Mouse (Mus musculus) cerebellum, adult 2 months (tissue): Measurements from ENCODE around the gene Slc35e3.

Source experiments
- CTCF ChIP-seq: fragments of 200-500 bp; IDR thresholded peaks from 2 replicates; pipeline ENCODE4 v1.5.1; 2011; ENCODE audit warnings: low read depth, mild to moderate bottlenecking, control low read depth, low read length, moderate library complexity, borderline replicate concordance; ENCODE audit not compliant: insufficient read depth
- POLR2A ChIP-seq: fragments of 200-500 bp; IDR thresholded peaks from 2 replicates; pipeline ENCODE4 v1.6.1; 2011; ENCODE audit warnings: low read length, control low read depth, borderline replicate concordance; ENCODE audit not compliant: insufficient read depth

DNA sequence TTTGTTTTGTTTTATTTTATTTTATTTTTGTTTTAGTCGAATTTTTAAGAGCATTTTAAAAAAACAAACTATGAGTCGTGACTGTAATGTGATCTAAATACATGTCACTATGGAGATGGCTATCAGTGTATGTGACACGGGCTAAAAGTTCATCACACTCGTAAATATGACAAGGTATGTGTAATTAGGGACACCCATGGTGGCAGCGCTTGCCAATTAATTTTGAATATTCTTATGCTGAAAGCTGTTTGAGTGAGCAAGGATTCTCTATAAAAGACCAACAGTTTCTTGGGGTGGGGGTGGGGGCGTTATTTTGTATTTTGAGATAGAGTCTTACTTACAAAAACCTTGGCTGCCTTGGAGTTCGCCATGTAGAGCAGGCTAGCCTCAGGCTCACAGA is 20.5 kb downstream of the Slc35e3 start:
- no peak for TF ChIP-seq CTCF
- TF ChIP-seq POLR2A, result no peak
